Mouse (Mus musculus): ENCODE results near the gene Slc35c1.

The Slc35c1 gene

DNA sequence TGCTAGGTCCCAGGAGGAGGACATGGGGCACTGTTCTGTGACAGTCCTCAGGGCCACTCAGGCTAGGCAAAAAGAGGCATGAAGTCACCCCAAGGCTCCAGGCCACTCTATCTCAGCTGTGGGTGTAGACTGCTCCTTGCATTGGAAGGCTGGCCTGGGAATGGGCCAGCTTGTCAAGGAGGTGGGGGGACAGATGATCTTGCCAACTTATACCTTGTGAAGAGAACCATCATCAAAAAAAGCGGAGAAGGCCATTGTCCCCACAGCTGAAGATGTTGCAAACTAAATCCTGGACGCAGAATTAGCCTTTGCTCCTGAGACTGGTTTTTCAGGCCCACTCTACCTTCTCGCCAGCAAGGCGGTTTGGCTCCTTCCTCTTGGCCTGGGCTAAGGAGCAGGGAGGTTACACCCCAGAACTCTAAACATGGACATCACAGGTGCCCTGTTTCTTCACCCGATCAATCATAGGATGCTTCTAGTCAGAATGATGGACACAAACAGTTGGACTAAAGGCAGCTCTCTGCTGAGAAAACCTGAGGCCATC, 56.5 kb downstream of the Slc35c1 start:
- no peak for DNase-seq (ENCODE audit: low spot score)
